Mouse (Mus musculus): ENCODE measurements around the gene Svs1. TPM values are rescaled to one million over a fixed set of nuclear protein-coding genes. Genes with fewer than 3 reads are reported as not detected.

Gene Svs1
- total RNA-seq, 2 experiments from 2014 or later, result not detected

Other genes starting within 250 kb of the Svs1 start
- gene Gimap1, start 247.8 kb upstream of the Svs1 start, total RNA-seq (2015), result 1.2 and 5.1 TPM in 2 replicates
- gene Gimap1, start 247.8 kb upstream of the Svs1 start, total RNA-seq (2017), result 3.7 and 9.1 TPM in 2 replicates
- 0.07 and 1.1 TPM in 2 replicates for gene Gimap5, start 240.7 kb upstream of the Svs1 start, total RNA-seq (2015)
- gene Gimap5, start 240.7 kb upstream of the Svs1 start, total RNA-seq (2017), result 0.08 and 2.0 TPM in 2 replicates
- gene Gimap3, start 216.0 kb upstream of the Svs1 start, total RNA-seq (2015), result 0.12 and 0.62 TPM in 2 replicates
- gene Gimap3, start 216.0 kb upstream of the Svs1 start, total RNA-seq (2017), result 0.61 TPM in 1 of 2 replicates, not detected in the other
- 33.2 and 39.1 TPM in 2 replicates for gene Tmem176a, start 145.9 kb upstream of the Svs1 start, total RNA-seq (2015)
- 22.1 and 27.5 TPM in 2 replicates for gene Tmem176a, start 145.9 kb upstream of the Svs1 start, total RNA-seq (2017)
- 90.6 and 115 TPM in 2 replicates for gene Tmem176b, start 145.4 kb upstream of the Svs1 start, total RNA-seq (2015)
- gene Tmem176b, start 145.4 kb upstream of the Svs1 start, total RNA-seq (2017), result 84.2 and 92.0 TPM in 2 replicates
- 0.12 and 0.20 TPM in 2 replicates for gene Aoc1, start 114.0 kb upstream of the Svs1 start, total RNA-seq (2015)
- gene Aoc1, start 114.0 kb upstream of the Svs1 start, total RNA-seq (2017), result 0.17 TPM in 1 of 2 replicates, not detected in the other
- not detected in 2 replicates for gene 1600015I10Rik, start 57.0 kb upstream of the Svs1 start, total RNA-seq (2015)
- not detected in 2 replicates for gene 1600015I10Rik, start 57.0 kb upstream of the Svs1 start, total RNA-seq (2017)
- not detected in 2 replicates for gene Doxl2, start 11.9 kb upstream of the Svs1 start, total RNA-seq (2015)
- not detected in 2 replicates for gene Doxl2, start 11.9 kb upstream of the Svs1 start, total RNA-seq (2017)
- gene Gpnmb, start 49.7 kb downstream of the Svs1 start, total RNA-seq (2015), result 0.32 TPM in 1 of 2 replicates, not detected in the other
- gene Gpnmb, start 49.7 kb downstream of the Svs1 start, total RNA-seq (2017), result 0.25 TPM in 1 of 2 replicates, not detected in the other
- 35.0 and 48.5 TPM in 2 replicates for gene Malsu1, start 86.9 kb downstream of the Svs1 start, total RNA-seq (2015)
- 25.6 and 37.8 TPM in 2 replicates for gene Malsu1, start 86.9 kb downstream of the Svs1 start, total RNA-seq (2017)
- gene Igf2bp3, start 228.1 kb downstream of the Svs1 start, total RNA-seq (2015), result 0.20 and 0.71 TPM in 2 replicates
- gene Igf2bp3, start 228.1 kb downstream of the Svs1 start, total RNA-seq (2017), result 0.03 and 0.21 TPM in 2 replicates